Mouse (Mus musculus): Measurements from ENCODE around the gene Sh2d2a. TPM values are rescaled to one million over a fixed set of nuclear protein-coding genes. Genes with fewer than 3 reads are reported as not detected.
"Not testable (repeated sequence)": the region's sequence is repeated elsewhere in the genome, so short reads cannot be mapped to it uniquely, and the experiment has no call there.

Gene Sh2d2a
- under 1 TPM in 1 of 2 experiments, not detected in 1; 0.13 TPM for total RNA-seq (2021)
- long read RNA-seq, experiment 1 = 0 reads
- long read RNA-seq, experiment 2 = 0 reads

- DNase-seq = no peak
Measured at GRCm38 (mm10) chr3:87846650-87847110, at the start of gene Sh2d2a. Gene Sh2d2a (plus strand): TSS chr3:87846755.

- no peak for DNase-seq
Measured at GRCm38 (mm10) chr3:87801681-87802080, 44.9 kb upstream of the Sh2d2a start.

GRCm38 (mm10) chr3:87804038-87804677 is 42.4 kb upstream of the Sh2d2a start:
- no peak for DNase-seq

- no peak for DNase-seq
Measured at GRCm38 (mm10) chr3:87809322-87809962, 37.1 kb upstream of the Sh2d2a start.

- DNase-seq = no peak
Measured at GRCm38 (mm10) chr3:87811297-87811696, 35.3 kb upstream of the Sh2d2a start.

- DNase-seq = no peak
Measured at GRCm38 (mm10) chr3:87812413-87812812, 34.1 kb upstream of the Sh2d2a start.

GRCm38 (mm10) chr3:87812873-87813272 is 33.7 kb upstream of the Sh2d2a start:
- no peak for DNase-seq

- no peak for DNase-seq
Measured at GRCm38 (mm10) chr3:87816166-87816565, 30.4 kb upstream of the Sh2d2a start.

- peak; percentile 48 for DNase-seq
Measured at GRCm38 (mm10) chr3:87816646-87817093, 29.9 kb upstream of the Sh2d2a start.

- DNase-seq = no peak
Measured at GRCm38 (mm10) chr3:87818226-87818625, 28.3 kb upstream of the Sh2d2a start.

GRCm38 (mm10) chr3:87824206-87824605 is 22.3 kb upstream of the Sh2d2a start, which contains the start of gene Pear1:
Gene Pear1 (minus strand): TSS chr3:87824306.
- not testable (repeated sequence) for DNase-seq

GRCm38 (mm10) chr3:87828435-87828834 is 18.1 kb upstream of the Sh2d2a start:
- DNase-seq = no peak

GRCm38 (mm10) chr3:87829025-87829424 is 17.5 kb upstream of the Sh2d2a start:
- no peak for DNase-seq

GRCm38 (mm10) chr3:87832109-87832859 is 14.3 kb upstream of the Sh2d2a start:
- DNase-seq = no peak

- no peak for DNase-seq
Measured at GRCm38 (mm10) chr3:87833482-87833881, 13.1 kb upstream of the Sh2d2a start.

GRCm38 (mm10) chr3:87838622-87839021 is 7.9 kb upstream of the Sh2d2a start:
- peak; percentile 27 for DNase-seq

- DNase-seq = no peak
Measured at GRCm38 (mm10) chr3:87840858-87841257, 5.7 kb upstream of the Sh2d2a start.

GRCm38 (mm10) chr3:87844981-87845380 is 1.6 kb upstream of the Sh2d2a start:
- no peak for DNase-seq

- no peak for DNase-seq
Measured at GRCm38 (mm10) chr3:87846186-87846585, 369 bp upstream of the Sh2d2a start.

GRCm38 (mm10) chr3:87847680-87848079 is 1.1 kb downstream of the Sh2d2a start:
- DNase-seq = no peak

- DNase-seq = no peak
Measured at GRCm38 (mm10) chr3:87849117-87849516, 2.6 kb downstream of the Sh2d2a start.

- no peak for DNase-seq
Measured at GRCm38 (mm10) chr3:87854795-87855568, 8.4 kb downstream of the Sh2d2a start.
